8 mouse cellular contexts compared by ENCODE assay signal in the genomic region with DNA sequence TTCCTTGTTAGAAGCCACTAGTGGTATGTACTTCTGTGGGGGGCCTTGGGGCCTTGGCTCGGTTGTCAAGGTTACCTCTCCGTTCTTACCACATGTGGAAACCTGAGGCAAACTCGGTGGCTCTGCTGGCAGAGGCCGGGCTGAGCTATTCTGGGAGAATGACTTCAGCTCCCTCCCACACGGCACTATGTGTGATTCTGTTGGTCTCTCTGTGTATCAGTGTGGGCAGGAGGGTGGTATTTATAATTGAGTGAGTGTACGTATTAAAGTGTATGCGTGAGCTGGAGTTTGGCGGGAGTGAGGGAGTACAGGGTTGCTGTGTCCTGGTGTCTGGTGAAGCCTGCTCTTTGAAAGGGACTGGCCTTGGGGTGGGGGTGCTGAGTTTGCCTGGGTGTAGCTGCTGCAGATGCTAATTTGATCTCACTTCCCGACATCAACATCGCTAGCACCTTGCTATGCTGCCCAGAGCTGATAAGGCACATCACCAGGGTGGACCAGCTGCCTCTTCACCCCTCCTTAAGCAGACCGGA. TPM values are rescaled to one million over a fixed set of nuclear protein-coding genes. Genes with fewer than 3 reads are reported as not detected.
DNase-seq lines count a peak whose midpoint lies in the region; ATAC-seq and TF ChIP-seq lines count a peak whose summit lies in the region.

No protein-coding gene starts in this region.

- intact Hi-C loops in heart, postnatal 10 days (cut with DNase I), result no loop called here

- TF ChIP-seq CTCF in kidney, postnatal 0 days (IDR thresholded peaks at IDR 0.05; ENCODE audit: low read depth), result no peak
- 0 out of 2 replicates have a peak, but pooled peaks have one; percentile 11 for TF ChIP-seq CTCF in liver, embryonic 14.5 days (IDR thresholded peaks at IDR 0.05; ENCODE audit: low read depth)

- H3K4me3 ChIP-seq in kidney, postnatal 0 days (replicated peaks; ENCODE audit: low read depth, low read length), result no peak overlapping the region
- no peak overlapping the region for H3K4me3 ChIP-seq in embryonic facial prominence, embryonic 14.5 days (ENCODE audit: low read depth, low read length)
- H3K4me3 ChIP-seq in liver, embryonic 14.5 days (ENCODE audit: insufficient read depth in 1 of 2, low read depth in 2 of 2, low read length in 2 of 2), result peak overlapping the region; percentile 11 to 19; a peak in 2 of 4 replicates
- H3K4me3 ChIP-seq in forebrain, embryonic 11.5 days (ENCODE audit: low read depth, low read length), result no peak overlapping the region

- TF ChIP-seq EP300 in liver, embryonic 14.5 days (IDR thresholded peaks at IDR 0.05; ENCODE audit: low read depth), result peak; percentile 77

- H3K4me1 ChIP-seq in kidney, postnatal 0 days (replicated peaks; ENCODE audit: insufficient read depth, low read length), result peaks cover 16% of the 10 kb centered on the region
- peaks cover 30% of the 10 kb centered on the region for H3K4me1 ChIP-seq in embryonic facial prominence, embryonic 14.5 days (ENCODE audit: control insufficient read depth, insufficient read depth, low read length)
- H3K4me1 ChIP-seq in liver, embryonic 14.5 days (replicated peaks; ENCODE audit: control insufficient read depth in 2 of 2, insufficient read depth in 2 of 2, low read length in 1 of 2), result peaks cover 63 to 78% of the 10 kb centered on the region in 2 experiments
- peaks cover 18% of the 10 kb centered on the region for H3K4me1 ChIP-seq in forebrain, embryonic 11.5 days (replicated peaks; ENCODE audit: control insufficient read depth, insufficient read depth, low read length)

- WGBS in kidney, postnatal 0 days, result 47% methylated on average over 11 of the region's 11 CpGs
- WGBS in embryonic facial prominence, embryonic 14.5 days, result 43% methylated on average over 11 of the region's 11 CpGs
- 34% methylated on average over 11 of the region's 11 CpGs for WGBS in liver, embryonic 14.5 days (ENCODE audit: insufficient replicate concordance)
- 71% methylated on average over 11 of the region's 11 CpGs for WGBS in forebrain, embryonic 11.5 days

- peak overlapping the region; percentile 36; the same call in 1 of the 2 replicates for H3K27ac ChIP-seq in kidney, postnatal 0 days
- no peak overlapping the region; the same call in 1 of the 2 replicates for H3K27ac ChIP-seq in embryonic facial prominence, embryonic 14.5 days (replicated peaks; ENCODE audit: low read depth, low read length)
- peak overlapping the region; percentile 94 for H3K27ac ChIP-seq in liver, embryonic 14.5 days
- no peak overlapping the region for H3K27ac ChIP-seq in forebrain, embryonic 11.5 days (ENCODE audit: low read depth, low read length)

- no peak for DNase-seq in kidney, postnatal 0 days (ENCODE audit: low spot score)
- DNase-seq in kidney, adult 8-10 months, result no peak
- peak; percentile 79 for DNase-seq in NIH3T3 (ENCODE audit: low read depth)
- peak; percentile 64 for DNase-seq in embryonic facial prominence, embryonic 14.5 days (ENCODE audit: low spot score)
- DNase-seq in heart, postnatal 10 days, result peak; percentile 87 to 90
- DNase-seq in liver, embryonic 14.5 days (ENCODE audit: low read depth in 3 of 3, low spot score in 3 of 3), result peak in 1 of 3 experiments; percentile 68
- DNase-seq in thymus, postnatal 14 days, result peak; percentile 51
- DNase-seq in forebrain, embryonic 11.5 days (ENCODE audit: low spot score), result no peak

- H3K36me3 ChIP-seq in kidney, postnatal 0 days (ENCODE audit: insufficient read depth, low read length), result no peaks in the 10 kb centered on the region
- no peaks in the 10 kb centered on the region for H3K36me3 ChIP-seq in embryonic facial prominence, embryonic 14.5 days (ENCODE audit: control insufficient read depth, insufficient read depth, low read length)
- H3K36me3 ChIP-seq in liver, embryonic 14.5 days (replicated peaks; ENCODE audit: control insufficient read depth, insufficient read depth, low read depth), result no peaks in the 10 kb centered on the region
- no peaks in the 10 kb centered on the region for H3K36me3 ChIP-seq in forebrain, embryonic 11.5 days (ENCODE audit: control insufficient read depth, insufficient read depth, low read length)

- ATAC-seq in kidney, postnatal 0 days (replicated peaks; ENCODE audit: low FRiP score, low read depth), result no peak
- ATAC-seq in embryonic facial prominence, embryonic 14.5 days (ENCODE audit: low read depth), result no peak
- ATAC-seq in liver, embryonic 14.5 days (ENCODE audit: insufficient read depth), result peak; percentile 56
- no peak for ATAC-seq in forebrain, embryonic 11.5 days (replicated peaks; ENCODE audit: low FRiP score)

- H3K9ac ChIP-seq in kidney, postnatal 0 days (ENCODE audit: low read depth, low read length), result no peak overlapping the region
- H3K9ac ChIP-seq in embryonic facial prominence, embryonic 14.5 days (ENCODE audit: low read depth, low read length), result no peak overlapping the region
- peak overlapping the region; percentile 67 for H3K9ac ChIP-seq in liver, embryonic 14.5 days (replicated peaks)
- no peak overlapping the region for H3K9ac ChIP-seq in forebrain, embryonic 11.5 days (ENCODE audit: low read length)

- H3K27me3 ChIP-seq in kidney, postnatal 0 days (ENCODE audit: insufficient read depth, low read length), result no peaks in the 10 kb centered on the region
- H3K27me3 ChIP-seq in embryonic facial prominence, embryonic 14.5 days (replicated peaks; ENCODE audit: control insufficient read depth, insufficient read depth, low read length), result no peaks in the 10 kb centered on the region
- no peaks in the 10 kb centered on the region for H3K27me3 ChIP-seq in liver, embryonic 14.5 days (ENCODE audit: control insufficient read depth, insufficient read depth, low read length)
- H3K27me3 ChIP-seq in forebrain, embryonic 11.5 days (ENCODE audit: control insufficient read depth, insufficient read depth, low read length), result no peaks in the 10 kb centered on the region

- no peaks in the 10 kb centered on the region for H3K9me3 ChIP-seq in kidney, postnatal 0 days (replicated peaks; ENCODE audit: low read length)
- no peaks in the 10 kb centered on the region for H3K9me3 ChIP-seq in embryonic facial prominence, embryonic 14.5 days (ENCODE audit: control insufficient read depth, low read length)
- H3K9me3 ChIP-seq in liver, embryonic 14.5 days (ENCODE audit: control insufficient read depth, low read length), result no peaks in the 10 kb centered on the region
- no peaks in the 10 kb centered on the region for H3K9me3 ChIP-seq in forebrain, embryonic 11.5 days (ENCODE audit: control insufficient read depth, low read length)

- no peak overlapping the region for H3K4me2 ChIP-seq in kidney, postnatal 0 days (ENCODE audit: low read length)
- H3K4me2 ChIP-seq in embryonic facial prominence, embryonic 14.5 days (ENCODE audit: low read depth, low read length), result no peak overlapping the region
- peak overlapping the region; percentile 66 for H3K4me2 ChIP-seq in liver, embryonic 14.5 days (ENCODE audit: low read depth)
- no peak overlapping the region for H3K4me2 ChIP-seq in forebrain, embryonic 11.5 days (ENCODE audit: low read depth, low read length, severe bottlenecking)

RNA-seq across cellular contexts. Expression of gene Btg2, which starts 4.1 kb away (rescaled TPM):
- polyA plus RNA-seq in kidney, postnatal 0 days (2015; fragmentation: Nextera tagmentation; extraction: Ambion mirVana), result 37.5 and 39.2 TPM in 2 replicates
- 37.9 and 41.3 TPM in 2 replicates for polyA plus RNA-seq in embryonic facial prominence, embryonic 14.5 days (2014; fragmentation: Nextera tagmentation; extraction: Ambion mirVana)
- total RNA-seq in heart, postnatal 10 days (2021), result 10 to 100 TPM; 30.3 to 32.9 TPM
- polyA plus RNA-seq in liver, embryonic 14.5 days (2012; rRNA removed), result 40.1 and 45.3 TPM in 2 replicates
- 78.2 and 85.2 TPM in 2 replicates for polyA plus RNA-seq in liver, embryonic 14.5 days (2014; fragmentation: Nextera tagmentation; extraction: Ambion mirVana)
- 110 TPM in 2 replicates for polyA plus RNA-seq in forebrain, embryonic 11.5 days (2014; fragmentation: Nextera tagmentation; extraction: Ambion mirVana)

RNA-seq across cellular contexts. Expression of gene Chit1, which starts 28.0 kb away (rescaled TPM):
- polyA plus RNA-seq in kidney, postnatal 0 days (2015; fragmentation: Nextera tagmentation; extraction: Ambion mirVana), result 0.41 and 0.58 TPM in 2 replicates
- 0.18 and 0.43 TPM in 2 replicates for polyA plus RNA-seq in embryonic facial prominence, embryonic 14.5 days (2014; fragmentation: Nextera tagmentation; extraction: Ambion mirVana)
- total RNA-seq in heart, postnatal 10 days (2021), result not detected
- 0.08 and 0.09 TPM in 2 replicates for polyA plus RNA-seq in liver, embryonic 14.5 days (2012; rRNA removed)
- polyA plus RNA-seq in liver, embryonic 14.5 days (2014; fragmentation: Nextera tagmentation; extraction: Ambion mirVana), result not detected in 2 replicates
- not detected in 2 replicates for polyA plus RNA-seq in forebrain, embryonic 11.5 days (2014; fragmentation: Nextera tagmentation; extraction: Ambion mirVana)

RNA-seq across cellular contexts. Expression of gene Fmod, which starts 46.0 kb away (rescaled TPM):
- polyA plus RNA-seq in kidney, postnatal 0 days (2015; fragmentation: Nextera tagmentation; extraction: Ambion mirVana), result 7.8 and 9.4 TPM in 2 replicates
- 40.8 and 44.2 TPM in 2 replicates for polyA plus RNA-seq in embryonic facial prominence, embryonic 14.5 days (2014; fragmentation: Nextera tagmentation; extraction: Ambion mirVana)
- 10 to 100 TPM; 18.1 to 25.8 TPM for total RNA-seq in heart, postnatal 10 days (2021)
- 1.1 TPM in 2 replicates for polyA plus RNA-seq in liver, embryonic 14.5 days (2012; rRNA removed)
- 1.1 and 1.6 TPM in 2 replicates for polyA plus RNA-seq in liver, embryonic 14.5 days (2014; fragmentation: Nextera tagmentation; extraction: Ambion mirVana)
- polyA plus RNA-seq in forebrain, embryonic 11.5 days (2014; fragmentation: Nextera tagmentation; extraction: Ambion mirVana), result 2.2 and 3.6 TPM in 2 replicates

Comparison
In these comparisons a context has a peak if more than half of its experiments do, and no peak if none do; other contexts are left out.
1. DNase-seq: peak in NIH3T3 (single experiment), embryonic facial prominence, embryonic 14.5 days (single experiment), heart, postnatal 10 days (2 of 2) and thymus, postnatal 14 days (single experiment); none in kidney, postnatal 0 days (single experiment), kidney, adult 8-10 months (0 of 2) and forebrain, embryonic 11.5 days (single experiment).
2. H3K27ac ChIP-seq: peak in kidney, postnatal 0 days (single experiment) and liver, embryonic 14.5 days (single experiment); none in embryonic facial prominence, embryonic 14.5 days (single experiment) and forebrain, embryonic 11.5 days (single experiment).
3. H3K4me3 ChIP-seq: peak in liver, embryonic 14.5 days (2 of 2); none in kidney, postnatal 0 days (single experiment), embryonic facial prominence, embryonic 14.5 days (single experiment) and forebrain, embryonic 11.5 days (single experiment).